Mouse (Mus musculus): Measurements from ENCODE around the gene Colq. TPM values are rescaled to one million over a fixed set of nuclear protein-coding genes. Genes with fewer than 3 reads are reported as not detected.

Colq gene
- polyA plus RNA-seq, 1 experiment, result 4.5 TPM

DNA sequence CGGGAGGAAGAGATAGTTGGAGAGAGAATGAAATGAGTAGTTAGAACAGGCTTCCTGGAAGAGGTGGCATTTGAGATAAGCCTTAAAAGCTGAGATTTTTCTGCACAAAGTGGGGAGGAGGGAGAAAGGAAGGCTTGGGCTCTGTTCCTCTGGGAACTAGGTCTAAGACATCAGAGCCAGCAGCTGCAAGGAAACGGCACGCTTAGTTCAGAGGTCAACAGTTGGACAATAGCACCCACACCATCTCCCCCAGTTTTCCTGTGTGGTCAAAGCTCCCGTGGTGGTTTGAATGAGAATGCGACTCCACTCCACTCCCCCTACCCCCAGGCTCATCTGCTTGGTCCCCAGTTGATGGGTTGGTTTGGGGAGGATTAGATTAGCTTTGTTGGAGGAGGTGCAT, 31.9 kb downstream of the Colq start:
- DNase-seq, result no peak
- Histone ChIP-seq H3K27ac (ENCODE audit: insufficient read depth, low read length) (no peak overlapping the region), H3K4me1 (ENCODE audit: control insufficient read depth, insufficient read depth, low read length) (peaks cover 13% of the 10 kb centered on the region), H3K4me3 (replicated peaks; ENCODE audit: insufficient read depth, low read depth, low read length) (no peak overlapping the region), H3K27me3 (ENCODE audit: control insufficient read depth, insufficient read depth, low read length) (no peaks in the 10 kb centered on the region)
- 73% methylated on average over 5 of the region's 5 CpGs for WGBS
- TF ChIP-seq CTCF (IDR thresholded peaks at IDR 0.05; ENCODE audit: borderline replicate concordance, insufficient read depth, low read depth, low read length) (no peak), POLR2A (IDR thresholded peaks at IDR 0.05; ENCODE audit: borderline replicate concordance, insufficient read depth, low read length) (no peak)

DNA sequence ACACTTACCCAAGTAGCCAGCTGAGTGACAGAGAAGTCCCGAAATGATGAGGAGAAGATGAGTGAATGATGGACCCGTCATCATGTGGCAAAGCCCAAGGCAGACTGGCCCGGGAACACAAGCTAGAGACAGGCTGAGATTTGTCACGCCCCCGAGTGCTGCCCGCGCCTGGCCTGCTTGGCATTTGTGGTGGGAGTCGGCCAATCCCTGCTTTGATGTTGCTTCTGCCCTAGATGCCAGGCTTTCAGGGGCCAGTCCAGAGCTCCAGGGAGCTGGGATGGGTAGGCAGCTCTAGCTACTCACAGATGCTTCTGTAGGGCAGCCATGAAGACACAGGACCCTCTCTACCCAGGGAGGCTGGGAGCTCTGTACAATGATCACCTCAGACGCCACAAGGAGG, 33.4 kb downstream of the Colq start:
- H3K4me3 ChIP-seq (replicated peaks; ENCODE audit: insufficient read depth, low read depth, low read length), result no peak overlapping the region
- 31% methylated on average over 9 of the region's 9 CpGs for WGBS
- H3K27me3 ChIP-seq (ENCODE audit: control insufficient read depth, insufficient read depth, low read length), result no peaks in the 10 kb centered on the region
- no peak overlapping the region for H3K27ac ChIP-seq (ENCODE audit: insufficient read depth, low read length)
- TF ChIP-seq CTCF (IDR thresholded peaks at IDR 0.05; ENCODE audit: borderline replicate concordance, insufficient read depth, low read depth, low read length), result no peak
- TF ChIP-seq POLR2A (IDR thresholded peaks at IDR 0.05; ENCODE audit: borderline replicate concordance, insufficient read depth, low read length), result no peak
- H3K4me1 ChIP-seq (ENCODE audit: control insufficient read depth, insufficient read depth, low read length), result peaks cover 13% of the 10 kb centered on the region
- no peak for DNase-seq

DNA sequence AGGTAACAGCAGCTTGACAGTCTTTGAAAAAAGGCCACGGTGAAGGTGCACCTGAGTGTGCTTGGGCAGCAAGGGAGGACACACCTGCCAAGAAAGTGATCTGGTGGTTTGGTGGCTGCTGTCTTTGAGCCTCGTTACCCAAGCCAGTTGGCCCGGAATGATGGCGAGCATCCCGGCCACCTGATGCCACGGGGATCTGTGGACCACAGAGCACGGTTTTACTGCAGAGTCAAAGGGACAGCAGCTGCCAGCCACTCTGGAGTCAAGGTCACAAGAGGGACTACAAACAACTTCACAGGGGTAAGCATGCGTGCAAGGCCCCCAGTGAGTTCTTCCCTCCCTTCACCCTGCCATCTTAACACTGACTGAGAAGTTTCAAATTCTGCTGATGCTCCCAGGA, 33.9 kb downstream of the Colq start:
- Histone ChIP-seq H3K4me3 (replicated peaks; ENCODE audit: insufficient read depth, low read depth, low read length) (no peak overlapping the region), H3K27ac (ENCODE audit: insufficient read depth, low read length) (no peak overlapping the region), H3K27me3 (ENCODE audit: control insufficient read depth, insufficient read depth, low read length) (no peaks in the 10 kb centered on the region), H3K4me1 (ENCODE audit: control insufficient read depth, insufficient read depth, low read length) (peaks cover 13% of the 10 kb centered on the region)
- DNase-seq, result peak; percentile 34 to 57
- WGBS, result 22% methylated on average over 8 of the region's 8 CpGs
- TF ChIP-seq POLR2A (IDR thresholded peaks at IDR 0.05; ENCODE audit: borderline replicate concordance, insufficient read depth, low read length), result no peak
- TF ChIP-seq CTCF (IDR thresholded peaks at IDR 0.05; ENCODE audit: borderline replicate concordance, insufficient read depth, low read depth, low read length), result no peak

DNA sequence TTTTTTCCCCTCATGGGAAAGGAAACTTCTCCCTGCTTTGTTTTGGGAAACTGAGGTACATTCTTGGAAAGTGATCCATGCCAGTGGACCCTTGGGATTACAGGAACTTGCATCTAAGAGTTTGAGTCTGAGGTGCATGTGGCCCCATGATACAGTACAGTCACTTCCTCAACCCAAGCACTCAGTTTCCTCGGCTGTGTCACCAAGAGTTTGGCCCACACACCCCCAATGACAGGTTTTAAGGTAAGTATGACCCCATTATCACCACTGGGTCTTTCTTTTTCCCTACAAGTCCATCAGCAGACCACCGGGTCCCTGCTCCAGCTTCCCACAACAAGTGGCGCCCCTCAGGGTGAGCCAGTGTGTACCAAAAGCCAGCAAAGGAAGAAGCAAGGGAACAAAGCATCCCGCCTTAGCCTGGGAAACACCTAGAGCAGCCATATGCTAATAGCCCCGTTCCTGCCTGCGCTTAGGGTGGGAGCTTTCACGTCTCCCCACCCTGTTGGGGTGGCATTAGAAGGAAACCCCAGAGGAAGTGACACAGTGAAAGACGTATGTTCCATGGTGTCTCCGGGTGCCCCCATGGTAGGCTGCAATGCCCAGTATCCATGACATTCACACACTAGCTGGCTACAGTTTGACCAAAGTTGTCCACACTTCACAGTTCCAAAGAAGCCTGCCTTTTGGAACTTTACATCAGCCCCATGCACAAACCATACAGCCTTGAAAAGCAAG, 34.5 kb downstream of the Colq start:
- H3K4me3 ChIP-seq (replicated peaks; ENCODE audit: insufficient read depth, low read depth, low read length), result no peak overlapping the region
- no peak overlapping the region for H3K27ac ChIP-seq (ENCODE audit: insufficient read depth, low read length)
- WGBS, result 93% methylated on average over 9 of the region's 9 CpGs
- H3K27me3 ChIP-seq (ENCODE audit: control insufficient read depth, insufficient read depth, low read length), result no peaks in the 10 kb centered on the region
- no peak for DNase-seq
- TF ChIP-seq CTCF (IDR thresholded peaks at IDR 0.05; ENCODE audit: borderline replicate concordance, insufficient read depth, low read depth, low read length) (no peak), POLR2A (IDR thresholded peaks at IDR 0.05; ENCODE audit: borderline replicate concordance, insufficient read depth, low read length) (no peak)
- peaks cover 13% of the 10 kb centered on the region for H3K4me1 ChIP-seq (ENCODE audit: control insufficient read depth, insufficient read depth, low read length)

DNA sequence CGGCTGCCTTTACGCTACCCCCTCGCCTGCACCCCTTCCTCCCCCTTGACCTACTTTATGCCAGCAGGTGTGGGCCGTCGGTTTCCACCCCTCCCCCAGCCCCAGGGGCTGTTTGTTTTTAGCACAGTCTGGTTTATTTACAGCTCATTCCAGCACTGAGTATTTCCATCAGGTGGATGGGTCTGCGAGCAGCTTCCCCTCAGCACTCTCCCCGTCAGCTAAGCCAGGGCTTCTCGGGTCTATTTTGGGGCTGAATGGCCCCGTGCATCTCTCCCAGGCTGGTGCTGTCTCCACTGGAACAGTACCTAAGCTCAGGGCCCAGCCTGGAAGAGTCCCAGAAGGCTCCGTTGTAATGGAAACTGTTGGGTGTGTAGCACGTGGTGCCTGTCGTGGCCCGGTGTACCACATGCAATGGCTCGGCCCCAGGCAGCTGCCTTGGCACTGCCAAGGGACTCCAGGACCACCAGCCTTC, 35.1 kb downstream of the Colq start:
- Histone ChIP-seq H3K27ac (ENCODE audit: insufficient read depth, low read length) (no peak overlapping the region), H3K4me1 (ENCODE audit: control insufficient read depth, insufficient read depth, low read length) (peaks cover 13% of the 10 kb centered on the region), H3K4me3 (replicated peaks; ENCODE audit: insufficient read depth, low read depth, low read length) (no peak overlapping the region), H3K27me3 (ENCODE audit: control insufficient read depth, insufficient read depth, low read length) (no peaks in the 10 kb centered on the region)
- TF ChIP-seq POLR2A (IDR thresholded peaks at IDR 0.05; ENCODE audit: borderline replicate concordance, insufficient read depth, low read length) (no peak), CTCF (IDR thresholded peaks at IDR 0.05; ENCODE audit: borderline replicate concordance, insufficient read depth, low read depth, low read length) (no peak)
- WGBS, result 30% methylated on average over 14 of the region's 14 CpGs
- no peak for DNase-seq

DNA sequence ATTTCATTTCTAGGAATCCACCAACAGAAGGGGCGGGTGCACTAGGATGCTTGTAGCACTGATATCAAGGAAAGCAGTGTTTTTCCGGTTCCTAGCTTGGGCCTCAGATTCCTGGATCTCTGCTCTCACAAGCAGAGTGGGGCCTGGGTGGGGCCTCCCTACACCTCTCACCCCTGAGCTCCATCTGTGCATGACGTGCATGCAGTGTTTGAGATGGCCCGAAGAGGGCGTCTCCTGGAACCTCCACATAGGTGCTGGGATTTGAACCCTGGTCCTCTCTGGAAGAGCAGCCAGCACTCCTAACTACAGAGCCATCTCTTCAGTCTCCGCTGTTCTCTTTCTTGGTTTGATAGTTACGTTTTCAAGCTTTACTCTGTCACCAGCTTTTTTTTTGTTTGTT, 36.1 kb downstream of the Colq start:
- Histone ChIP-seq H3K4me3 (replicated peaks; ENCODE audit: insufficient read depth, low read depth, low read length) (no peak overlapping the region), H3K27ac (ENCODE audit: insufficient read depth, low read length) (no peak overlapping the region), H3K4me1 (ENCODE audit: control insufficient read depth, insufficient read depth, low read length) (peaks cover 13% of the 10 kb centered on the region), H3K27me3 (ENCODE audit: control insufficient read depth, insufficient read depth, low read length) (no peaks in the 10 kb centered on the region)
- TF ChIP-seq CTCF (IDR thresholded peaks at IDR 0.05; ENCODE audit: borderline replicate concordance, insufficient read depth, low read depth, low read length) (no peak), POLR2A (IDR thresholded peaks at IDR 0.05; ENCODE audit: borderline replicate concordance, insufficient read depth, low read length) (no peak)
- 97% methylated on average over 7 of the region's 7 CpGs for WGBS
- DNase-seq, result no peak

DNA sequence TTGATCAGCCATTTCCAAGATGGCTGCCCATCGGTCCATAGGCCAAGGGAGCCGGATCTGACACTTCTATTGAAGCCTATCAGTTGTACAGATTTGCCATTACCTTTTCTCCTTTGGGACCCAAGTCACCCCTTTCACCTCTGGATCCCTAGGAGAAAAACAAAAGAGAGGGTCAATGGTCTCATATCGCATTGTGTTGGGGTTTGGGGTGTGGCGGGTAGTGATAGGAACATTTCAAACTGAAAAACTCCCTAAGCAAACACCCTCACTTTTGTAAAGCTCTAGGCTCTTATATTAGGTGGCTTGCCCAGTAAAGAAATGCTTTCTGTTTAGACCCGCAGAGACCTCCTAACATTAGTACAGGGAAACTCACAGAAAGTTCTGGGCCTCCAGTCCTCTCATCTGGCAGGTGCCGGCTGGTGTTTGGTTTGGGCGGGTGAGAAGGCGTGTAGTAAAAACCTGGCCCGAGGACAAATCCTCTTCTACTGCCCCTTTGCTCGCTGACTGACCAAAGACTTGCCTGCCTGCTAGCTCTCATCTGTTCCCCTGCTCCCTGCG, 47.2 kb downstream of the Colq start:
- no peak overlapping the region for H3K4me3 ChIP-seq (replicated peaks; ENCODE audit: insufficient read depth, low read depth, low read length)
- H3K4me1 ChIP-seq (ENCODE audit: control insufficient read depth, insufficient read depth, low read length), result no peaks in the 10 kb centered on the region
- H3K27ac ChIP-seq (ENCODE audit: insufficient read depth, low read length), result no peak overlapping the region
- DNase-seq, result no peak
- no peaks in the 10 kb centered on the region for H3K27me3 ChIP-seq (ENCODE audit: control insufficient read depth, insufficient read depth, low read length)
- no peak for TF ChIP-seq CTCF (IDR thresholded peaks at IDR 0.05; ENCODE audit: borderline replicate concordance, insufficient read depth, low read depth, low read length)
- no peak for TF ChIP-seq POLR2A (IDR thresholded peaks at IDR 0.05; ENCODE audit: borderline replicate concordance, insufficient read depth, low read length)
- WGBS, result 77% methylated on average over 11 of the region's 11 CpGs

DNA sequence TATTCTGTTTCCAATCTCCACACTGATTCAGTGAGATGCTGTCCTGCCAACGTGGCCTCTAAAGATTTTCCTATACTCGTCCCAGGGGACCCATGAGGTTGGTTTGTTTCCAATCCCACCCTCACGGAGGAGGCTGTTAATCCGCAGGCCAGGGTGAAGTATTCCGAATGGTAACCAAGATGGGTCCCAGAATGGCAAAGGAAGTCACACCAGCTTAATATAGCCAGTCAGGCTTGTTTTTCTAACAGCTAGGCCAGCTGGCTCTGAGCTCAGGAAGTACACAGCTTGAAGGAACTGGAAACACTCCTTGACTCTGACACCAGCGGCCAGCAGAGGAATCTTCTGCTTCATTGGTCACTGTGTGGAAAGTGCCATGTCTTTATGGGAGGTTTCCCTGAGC, 53.8 kb downstream of the Colq start:
- DNase-seq, result peak; percentile 64 to 84
- Histone ChIP-seq H3K27me3 (ENCODE audit: control insufficient read depth, insufficient read depth, low read length) (no peaks in the 10 kb centered on the region), H3K4me1 (ENCODE audit: control insufficient read depth, insufficient read depth, low read length) (peaks cover 10% of the 10 kb centered on the region), H3K27ac (ENCODE audit: insufficient read depth, low read length) (peak overlapping the region; percentile 4; the same call in 1 of the 2 replicates), H3K4me3 (replicated peaks; ENCODE audit: insufficient read depth, low read depth, low read length) (no peak overlapping the region)
- WGBS, result 4% methylated on average over 6 of the region's 6 CpGs
- TF ChIP-seq POLR2A (IDR thresholded peaks at IDR 0.05; ENCODE audit: borderline replicate concordance, insufficient read depth, low read length), result no peak
- TF ChIP-seq CTCF (IDR thresholded peaks at IDR 0.05; ENCODE audit: borderline replicate concordance, insufficient read depth, low read depth, low read length), result no peak
